Mouse (Mus musculus) limb, embryonic 12.5 days (tissue): ENCODE data around the gene Rps26. TPM values are rescaled to one million over a fixed set of nuclear protein-coding genes. Genes with fewer than 3 reads are reported as not detected.

Experiments
- ATAC-seq: fragments of 200-750 bp; cut with Nextera tagmentation; 2 replicates; pipeline ENCODE4 v1.8.0; 2017; ENCODE audit warnings: low read depth, moderate TSS enrichment; ENCODE audit not compliant: insufficient number of reproducible peaks, insufficient read depth, low FRiP score, low TSS enrichment
- H3K27ac ChIP-seq: fragments of 300-500 bp; sonication (generic); 2 replicates; pipeline ENCODE4 v1.5.1; 2016; ENCODE audit warnings: mild to moderate bottlenecking, moderate library complexity
- H3K27me3 ChIP-seq: fragments of 300-500 bp; sonication (generic); 2 replicates; pipeline ENCODE4 v1.6.1; 2016; ENCODE audit warnings: mild to moderate bottlenecking, moderate library complexity
- H3K36me3 ChIP-seq: fragments of 300-500 bp; sonication (generic); 2 replicates; pipeline ENCODE4 v1.6.1; 2016; ENCODE audit warnings: mild to moderate bottlenecking, moderate library complexity
- H3K4me1 ChIP-seq: fragments of 300-500 bp; sonication (generic); replicated peaks from 2 replicates; pipeline ENCODE4 v1.6.1; 2016
- H3K4me2 ChIP-seq: fragments of 300-500 bp; sonication (generic); 2 replicates; pipeline ENCODE4 v1.6.1; 2016; ENCODE audit warnings: mild to moderate bottlenecking, moderate library complexity
- H3K4me3 ChIP-seq: fragments of 300-500 bp; sonication (generic); replicated peaks from 2 replicates; pipeline ENCODE4 v1.5.1; 2016; ENCODE audit warnings: mild to moderate bottlenecking
- H3K9ac ChIP-seq: fragments of 300-500 bp; sonication (generic); replicated peaks from 2 replicates; pipeline ENCODE4 v1.6.1; 2016; ENCODE audit warnings: mild to moderate bottlenecking, moderate library complexity
- H3K9me3 ChIP-seq: fragments of 300-500 bp; sonication (generic); 2 replicates; pipeline ENCODE4 v1.6.1; 2016; ENCODE audit warnings: mild to moderate bottlenecking, moderate library complexity
- WGBS: fragments of 180-500 bp; shearing (Covaris S2); methylation state at CpG from one replicate; pipeline ENCODE4 v1.1.7; 2016; 5-methylcytosine and 5-hydroxymethylcytosine counted together
- polyA plus RNA-seq: library from polyadenylated mRNA; unstranded; fragments of >200 nt; fragmentation: Nextera tagmentation; extraction: Ambion mirVana; gene quantifications from 2 replicates; pipeline ENCODE4 v1.2.1, GENCODE M21; 2016

Rps26 gene
- polyA plus RNA-seq, 1 experiment from 2014 or later, result 753 TPM

DNA sequence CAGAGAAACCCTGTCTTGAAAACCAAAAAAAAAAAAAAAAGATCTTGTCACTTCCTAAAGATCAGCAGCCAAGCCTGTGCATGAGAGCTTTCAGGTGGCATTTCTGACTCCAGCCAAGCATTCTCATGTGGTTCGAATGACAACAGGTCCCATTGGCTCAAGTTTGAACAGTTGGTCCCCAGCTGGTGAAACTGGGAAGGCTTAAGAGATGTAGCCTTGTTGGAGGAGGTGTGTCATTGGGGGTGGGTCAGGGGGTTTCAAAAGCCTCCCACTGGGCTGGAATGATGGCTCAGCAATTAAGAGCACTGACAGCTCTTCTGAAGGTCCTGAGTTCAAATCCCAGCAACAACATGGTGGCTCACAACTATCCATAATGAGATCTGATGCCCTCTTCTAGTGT lies 25.0 kb downstream of the Rps26 start:
- Histone ChIP-seq H3K27ac (no peak overlapping the region), H3K27me3 (no peaks in the 10 kb centered on the region), H3K9me3 (no peaks in the 10 kb centered on the region), H3K4me1 (no peaks in the 10 kb centered on the region), H3K9ac (no peak overlapping the region), H3K4me3 (no peak overlapping the region), H3K36me3 (no peaks in the 10 kb centered on the region), H3K4me2 (no peak overlapping the region)
- 79% methylated on average over 1 of the region's 1 CpGs for WGBS
- ATAC-seq, result no peak

DNA sequence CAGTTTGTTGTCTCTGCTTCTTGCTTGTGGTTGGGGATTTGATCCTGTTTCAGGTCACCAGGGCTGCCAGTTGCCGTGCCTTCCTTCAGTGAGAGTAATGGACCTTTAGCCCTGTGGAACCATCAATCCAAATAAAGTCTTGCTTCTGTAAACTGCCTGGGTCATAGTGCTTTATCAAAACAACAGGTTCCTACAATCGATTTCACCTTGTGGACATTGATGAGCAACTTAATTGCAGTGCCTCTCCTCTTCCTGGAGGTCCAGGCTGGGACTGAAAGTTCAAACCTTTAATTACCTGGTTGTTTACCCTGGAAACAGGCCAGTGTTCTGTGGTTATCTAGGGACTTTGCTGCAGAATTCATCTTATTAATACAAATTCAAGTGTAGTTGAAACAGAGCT lies 28.1 kb downstream of the Rps26 start:
- no peaks in the 10 kb centered on the region for H3K9me3 ChIP-seq
- H3K9ac ChIP-seq, result no peak overlapping the region
- no peak overlapping the region for H3K27ac ChIP-seq
- no peaks in the 10 kb centered on the region for H3K27me3 ChIP-seq
- no peak overlapping the region for H3K4me2 ChIP-seq
- no peaks in the 10 kb centered on the region for H3K36me3 ChIP-seq
- 23% methylated on average over 2 of the region's 2 CpGs for WGBS
- ATAC-seq, result no peak
- H3K4me1 ChIP-seq, result no peaks in the 10 kb centered on the region
- no peak overlapping the region for H3K4me3 ChIP-seq

GRCm38 (mm10) chr10:128592797-128593196 lies 33.8 kb downstream of the Rps26 start:
- Histone ChIP-seq H3K4me2 (no peak overlapping the region), H3K4me1 (peaks cover 11% of the 10 kb centered on the region; the same call in 1 of the 2 replicates), H3K9me3 (no peaks in the 10 kb centered on the region), H3K27me3 (peaks cover 28% of the 10 kb centered on the region), H3K27ac (no peak overlapping the region), H3K4me3 (no peak overlapping the region), H3K9ac (no peak overlapping the region), H3K36me3 (no peaks in the 10 kb centered on the region)
- 77% methylated on average over 5 of the region's 5 CpGs for WGBS
- ATAC-seq, result no peak

GRCm38 (mm10) chr10:128591436-128591835 lies 35.1 kb downstream of the Rps26 start:
- no peak for ATAC-seq

GRCm38 (mm10) chr10:128590193-128590690 lies 36.3 kb downstream of the Rps26 start:
- Histone ChIP-seq H3K4me1 (peaks cover 28% of the 10 kb centered on the region), H3K9me3 (no peaks in the 10 kb centered on the region), H3K9ac (peak overlapping the region; percentile 38), H3K27ac (0 out of 2 replicates have a peak overlapping the region, but pooled peaks have one; percentile 69), H3K27me3 (peaks cover 53% of the 10 kb centered on the region), H3K36me3 (no peaks in the 10 kb centered on the region), H3K4me2 (peak overlapping the region; percentile 98), H3K4me3 (peak overlapping the region; percentile 62)
- under 1% methylated on average over 43 of the region's 43 CpGs for WGBS
- ATAC-seq, result peak; percentile 39; the same call in 1 of the 2 replicates

More at GRCm38 (mm10) chr10:128591436-128591835, 35.1 kb downstream of the Rps26 start:
- Histone ChIP-seq H3K27ac (no peak overlapping the region), H3K9ac (no peak overlapping the region), H3K4me1 (peaks cover 24% of the 10 kb centered on the region), H3K9me3 (no peaks in the 10 kb centered on the region), H3K4me2 (no peak overlapping the region), H3K36me3 (no peaks in the 10 kb centered on the region), H3K4me3 (no peak overlapping the region), H3K27me3 (peaks cover 41% of the 10 kb centered on the region)
- 91% methylated on average over 6 of the region's 6 CpGs for WGBS

GRCm38 (mm10) chr10:128589464-128590192 lies 36.9 kb downstream of the Rps26 start, which contains the start of gene Erbb3:
Erbb3 (minus strand) TSS chr10:128589652.
- H3K27me3 ChIP-seq, result peaks cover 60% of the 10 kb centered on the region
- 1% methylated on average over 43 of the region's 43 CpGs for WGBS
- peak; percentile 32; the same call in 1 of the 2 replicates for ATAC-seq

DNA sequence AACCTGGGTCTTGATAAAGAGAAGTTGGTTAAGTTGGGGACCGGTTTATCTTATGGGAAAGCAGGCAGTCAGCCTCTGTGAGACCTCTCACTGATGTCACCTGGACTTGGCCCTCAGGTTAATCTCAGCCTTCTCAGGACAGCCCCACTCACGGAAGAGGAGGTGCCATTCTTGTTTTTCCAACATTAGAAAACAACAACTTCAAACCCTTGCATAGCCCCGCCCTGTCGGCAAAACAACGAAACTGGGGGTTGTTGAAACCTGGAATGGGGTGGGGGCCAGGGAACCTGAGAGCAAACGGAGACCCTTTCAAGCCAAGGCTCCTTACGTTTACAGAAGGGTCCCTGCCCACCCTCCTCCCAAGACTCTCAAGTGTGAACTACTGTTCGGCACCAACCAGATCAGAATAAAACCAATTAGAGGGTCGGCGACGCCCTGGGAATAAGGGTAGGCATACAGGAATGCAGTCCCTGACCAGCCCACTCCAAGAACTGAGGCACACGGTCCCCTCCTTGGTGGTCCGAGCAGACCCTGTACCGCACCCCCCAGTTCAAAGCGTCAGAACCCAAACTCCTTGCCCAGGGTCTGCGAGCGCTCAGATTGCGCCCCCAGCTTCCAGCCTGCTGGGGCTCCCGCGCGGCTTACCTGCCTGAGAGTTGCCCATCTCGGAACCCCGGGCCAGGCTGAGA lies 37.6 kb downstream of the Rps26 start:
- 3% methylated on average over 23 of the region's 23 CpGs for WGBS
- Histone ChIP-seq H3K36me3 (no peaks in the 10 kb centered on the region), H3K9ac (peak overlapping the region; percentile 38), H3K4me2 (peak overlapping the region; percentile 98), H3K27me3 (peaks cover 67% of the 10 kb centered on the region), H3K9me3 (no peaks in the 10 kb centered on the region), H3K4me1 (peaks cover 36% of the 10 kb centered on the region), H3K4me3 (peak overlapping the region; percentile 62), H3K27ac (peak overlapping the region; percentile 42)
- ATAC-seq, result 0 out of 2 replicates have a peak, but pooled peaks have one; percentile 18

More at GRCm38 (mm10) chr10:128589464-128590192, 36.9 kb downstream of the Rps26 start, which contains the start of gene Erbb3:
- Histone ChIP-seq H3K9ac (peak within 1 kb of the TSS; percentile 38), H3K4me1 (peaks cover 29% of the 10 kb centered on the region), H3K36me3 (no peaks in the 10 kb centered on the region), H3K4me3 (peak within 1 kb of the TSS; percentile 62), H3K9me3 (no peaks in the 10 kb centered on the region), H3K4me2 (peak within 1 kb of the TSS; percentile 98), H3K27ac (peak within 1 kb of the TSS; percentile 69)

DNA sequence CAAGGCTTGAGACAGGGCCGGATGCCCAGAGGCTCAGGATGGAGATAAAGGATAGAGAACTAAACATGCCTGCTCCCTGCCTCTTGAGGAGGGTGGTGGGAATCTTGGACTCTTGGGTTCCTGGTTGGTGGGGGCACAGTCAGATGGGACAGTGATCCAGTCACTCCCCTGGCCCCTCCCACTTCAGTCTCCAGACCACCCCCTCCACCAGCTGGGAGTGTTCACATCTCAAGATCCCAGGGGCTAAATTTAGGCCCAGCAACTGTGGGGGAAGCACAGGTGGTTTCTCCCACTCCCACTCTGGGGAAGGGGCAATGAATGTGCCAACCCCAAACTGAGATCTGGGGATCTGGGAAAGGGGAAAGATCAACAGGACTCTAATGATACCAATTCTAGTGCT lies 38.4 kb downstream of the Rps26 start:
- H3K27me3 ChIP-seq, result peaks cover 74% of the 10 kb centered on the region
- H3K27ac ChIP-seq, result peak overlapping the region; percentile 69
- peak overlapping the region; percentile 98 for H3K4me2 ChIP-seq
- 17% methylated on average over 1 of the region's 1 CpGs for WGBS
- H3K9ac ChIP-seq, result no peak overlapping the region
- 0 out of 2 replicates have a peak, but pooled peaks have one; percentile 19 for ATAC-seq
- peaks cover 39% of the 10 kb centered on the region for H3K4me1 ChIP-seq
- no peaks in the 10 kb centered on the region for H3K9me3 ChIP-seq
- no peaks in the 10 kb centered on the region for H3K36me3 ChIP-seq
- H3K4me3 ChIP-seq, result peak overlapping the region; percentile 62

GRCm38 (mm10) chr10:128587697-128588096 lies 38.9 kb downstream of the Rps26 start:
- Histone ChIP-seq H3K9ac (no peak overlapping the region), H3K4me1 (peaks cover 39% of the 10 kb centered on the region), H3K4me3 (peak overlapping the region; percentile 62), H3K27ac (peak overlapping the region; percentile 69), H3K36me3 (no peaks in the 10 kb centered on the region), H3K9me3 (no peaks in the 10 kb centered on the region), H3K27me3 (peaks cover 78% of the 10 kb centered on the region), H3K4me2 (peak overlapping the region; percentile 98)
- ATAC-seq, result no peak
- 57% methylated on average over 8 of the region's 8 CpGs for WGBS

DNA sequence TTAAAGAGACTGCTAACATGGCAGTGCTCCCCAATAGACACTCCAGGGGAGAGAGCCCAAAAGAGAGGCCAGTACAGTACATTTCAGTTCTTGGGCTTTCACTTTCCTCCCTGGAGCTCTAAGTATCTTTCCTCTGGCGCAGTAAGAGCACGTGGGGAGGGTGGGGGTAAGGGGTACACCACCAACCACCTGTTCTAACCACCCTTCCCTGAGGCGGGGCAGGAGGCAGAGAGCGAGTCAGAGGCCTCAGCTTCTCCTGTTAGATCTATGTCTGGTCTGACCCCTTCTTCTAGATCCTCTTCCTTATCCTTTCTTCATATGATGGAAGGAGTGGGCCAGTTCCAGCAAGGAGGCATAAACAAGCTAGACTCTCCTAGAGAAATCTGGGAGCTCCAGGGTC lies 39.4 kb downstream of the Rps26 start:
- H3K36me3 ChIP-seq, result no peaks in the 10 kb centered on the region
- peak overlapping the region; percentile 98 for H3K4me2 ChIP-seq
- H3K27me3 ChIP-seq, result peaks cover 80% of the 10 kb centered on the region
- 38% methylated on average over 4 of the region's 4 CpGs for WGBS
- peak overlapping the region; percentile 69 for H3K27ac ChIP-seq
- H3K4me1 ChIP-seq, result peaks cover 39% of the 10 kb centered on the region
- H3K4me3 ChIP-seq, result peak overlapping the region; percentile 62
- H3K9ac ChIP-seq, result no peak overlapping the region
- no peaks in the 10 kb centered on the region for H3K9me3 ChIP-seq
- no peak for ATAC-seq

DNA sequence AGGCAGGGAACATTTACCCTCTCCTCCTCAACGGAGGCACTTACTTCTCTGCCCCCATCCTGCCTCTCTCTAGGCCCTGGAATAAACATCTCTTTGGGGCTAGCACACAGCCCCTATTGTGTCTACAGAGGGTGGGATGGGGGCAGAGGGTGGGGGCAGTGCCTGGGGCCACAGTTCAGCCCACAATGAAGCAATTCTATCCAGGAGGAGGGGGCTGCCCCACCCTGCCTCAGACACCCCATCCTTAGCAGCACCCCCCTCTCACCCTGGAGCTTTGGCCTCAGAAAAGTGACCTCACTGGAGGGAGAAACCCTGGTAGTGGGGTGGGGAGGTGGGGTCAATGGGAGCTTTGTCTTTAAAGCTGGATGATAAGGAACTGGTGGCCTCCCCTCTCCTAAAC lies 40.0 kb downstream of the Rps26 start:
- WGBS, result 18% methylated on average over 1 of the region's 1 CpGs
- ATAC-seq, result no peak
- H3K4me1 ChIP-seq, result peaks cover 39% of the 10 kb centered on the region
- H3K9ac ChIP-seq, result no peak overlapping the region
- peaks cover 80% of the 10 kb centered on the region for H3K27me3 ChIP-seq
- no peaks in the 10 kb centered on the region for H3K36me3 ChIP-seq
- peak overlapping the region; percentile 98 for H3K4me2 ChIP-seq
- peak overlapping the region; percentile 2; the same call in 1 of the 2 replicates for H3K4me3 ChIP-seq
- no peaks in the 10 kb centered on the region for H3K9me3 ChIP-seq
- H3K27ac ChIP-seq, result peak overlapping the region; percentile 69; the same call in 1 of the 2 replicates
